Mouse (Mus musculus) embryonic fibroblast, embryonic 13.5 days (primary cell): ENCODE results near the gene Anks1.

Experiments
- CTCF ChIP-seq: IDR thresholded peaks from 2 replicates; pipeline ENCODE4 v1.5.1; 2011; ENCODE audit warnings: mild to moderate bottlenecking, control low read depth, low read length, moderate library complexity, borderline replicate concordance; ENCODE audit not compliant: insufficient read depth
- POLR2A ChIP-seq: IDR thresholded peaks from 2 replicates; pipeline ENCODE4 v1.6.1; 2011; ENCODE audit warnings: low read depth, mild to moderate bottlenecking, control low read depth, low read length, moderate library complexity

GRCm38 (mm10) chr17:28019785-28020696, 110.9 kb downstream of the Anks1 start:
- TF ChIP-seq CTCF, result no peak
- no peak for TF ChIP-seq POLR2A
